Mouse (Mus musculus) kidney, adult 2 months (tissue): ENCODE measurements around the gene Hes1. TPM values are rescaled to one million over a fixed set of nuclear protein-coding genes. Genes with fewer than 3 reads are reported as not detected.
A peak's percentile ranks its signal among the peaks of the same experiment; 100 is the strongest.

Experiments
- DNase-seq: peaks from one replicate; pipeline ENCODE4 v3.0.0; 2021
- H3K27ac ChIP-seq: fragments of 200-500 bp; 2 replicates; pipeline ENCODE4 v1.5.1; 2012; ENCODE audit warnings: low read depth, low read length, control low read depth, inconsistent platforms; ENCODE audit not compliant: insufficient read depth
- H3K27me3 ChIP-seq: fragments of 200-500 bp; replicated peaks from 2 replicates; pipeline ENCODE4 v1.6.1; 2012; ENCODE audit warnings: mild to moderate bottlenecking, moderate library complexity, low read length, inconsistent platforms; ENCODE audit not compliant: control insufficient read depth, insufficient read depth
- H3K36me3 ChIP-seq: fragments of 200-500 bp; 2 replicates; pipeline ENCODE4 v1.6.1; 2012; ENCODE audit warnings: mild to moderate bottlenecking, moderate library complexity, low read length, inconsistent platforms; ENCODE audit not compliant: control insufficient read depth, insufficient read depth
- H3K4me1 ChIP-seq: fragments of 200-500 bp; 2 replicates; pipeline ENCODE4 v1.6.1; 2011; ENCODE audit warnings: low read length; ENCODE audit not compliant: control insufficient read depth, insufficient read depth
- H3K4me3 ChIP-seq: fragments of 200-500 bp; 2 replicates; pipeline ENCODE4 v1.5.1; 2011; ENCODE audit warnings: mild to moderate bottlenecking, low read depth, low read length, control low read depth; ENCODE audit not compliant: insufficient read depth
- CTCF ChIP-seq: fragments of 200-500 bp; conservative IDR thresholded peaks from 2 replicates; pipeline ENCODE4 v1.5.1; 2011; ENCODE audit warnings: low read depth, mild to moderate bottlenecking, control low read depth, low read length, moderate library complexity, mixed read lengths; ENCODE audit not compliant: insufficient read depth, insufficient read length
- POLR2A ChIP-seq: fragments of 200-500 bp; IDR thresholded peaks from one replicate; pipeline ENCODE4 v1.6.1; 2011; ENCODE audit warnings: low read depth, low read length, control low read depth
- WGBS: fragments of 180-500 bp; shearing (Covaris S2); methylation state at CpG from one replicate; pipeline ENCODE4 v1.1.7; 2018; 5-methylcytosine and 5-hydroxymethylcytosine counted together
- polyA plus RNA-seq: library from polyadenylated mRNA; depleted of rRNA; stranded (reverse); fragments of >200 nt; gene quantifications from 2 replicates; pipeline ENCODE4 v1.2.3, GENCODE M21; 2012

The Hes1 gene
- polyA plus RNA-seq, 1 experiment = 54.4 TPM

DNA sequence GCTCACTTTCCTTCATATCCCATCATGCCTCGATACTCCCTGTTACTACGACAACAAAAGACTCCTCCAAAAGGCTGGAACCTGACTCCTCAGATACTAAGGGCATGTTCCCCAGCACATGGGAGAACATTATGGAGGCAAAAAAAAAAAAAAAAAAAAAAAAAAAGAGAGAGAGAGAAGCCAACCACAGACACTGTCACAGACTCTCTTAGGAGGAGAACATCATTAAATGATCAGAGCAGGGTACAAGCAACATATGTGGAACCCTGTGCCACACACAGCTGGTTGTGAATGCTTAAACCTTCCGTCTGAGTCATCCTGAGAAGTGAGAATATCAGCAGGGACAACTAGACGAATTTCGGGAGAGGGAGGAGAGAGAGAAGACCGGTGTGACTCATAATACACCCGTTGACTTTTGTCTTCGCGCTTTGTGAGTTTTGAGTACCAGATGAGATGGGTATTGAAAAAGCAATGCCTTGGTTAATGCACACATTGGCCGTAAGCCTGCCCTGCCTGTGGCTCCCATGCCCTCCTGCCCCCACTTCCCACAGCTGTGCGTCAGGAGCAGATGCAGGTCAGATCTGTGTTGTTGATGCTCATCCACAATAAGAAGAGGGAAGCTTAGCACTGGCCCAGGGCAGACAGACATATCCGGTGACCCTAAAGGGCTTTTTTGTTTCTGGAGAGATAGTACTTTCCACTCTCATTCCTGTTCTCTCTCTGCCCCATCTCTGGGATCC, 34.8 kb upstream of the Hes1 start:
- Histone ChIP-seq H3K27ac (no peak overlapping the region), H3K4me1 (peaks cover 8% of the 10 kb centered on the region; the same call in 1 of the 2 replicates)
- 73% methylated on average over 12 of the region's 12 CpGs for WGBS

DNA sequence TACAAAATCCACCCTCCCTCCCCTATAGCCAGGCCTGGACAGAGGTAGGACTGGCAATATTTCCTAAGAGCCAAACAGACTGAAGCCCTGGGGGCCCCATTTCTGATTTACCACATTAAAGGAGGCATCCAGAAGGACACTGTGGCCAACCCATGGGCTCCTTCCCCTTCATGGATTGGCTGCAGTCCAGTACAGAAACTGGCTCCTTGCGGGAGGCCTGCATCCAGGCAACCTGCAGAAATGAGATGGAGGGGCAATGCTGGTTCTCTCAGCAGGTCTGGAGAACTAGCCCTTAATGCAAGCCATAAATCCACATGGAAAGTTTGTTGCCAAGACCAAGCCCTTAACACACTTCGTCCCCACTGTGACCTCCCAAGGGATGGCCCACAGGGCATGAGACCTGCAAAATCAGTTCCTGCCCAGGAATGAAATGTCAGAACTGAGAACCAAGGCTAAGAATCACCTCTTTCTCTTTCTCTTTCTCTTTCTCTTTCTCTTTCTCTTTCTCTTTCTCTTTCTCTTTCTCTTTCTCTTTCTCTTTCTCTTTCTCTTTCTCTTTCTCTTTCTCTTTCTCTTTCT, 31.8 kb upstream of the Hes1 start:
- Histone ChIP-seq H3K4me1 (peaks cover 23% of the 10 kb centered on the region; the same call in 1 of the 2 replicates), H3K4me3 (no peak overlapping the region), H3K36me3 (no peaks in the 10 kb centered on the region), H3K27me3 (no peaks in the 10 kb centered on the region), H3K27ac (no peak overlapping the region)
- 61% methylated on average over 2 of the region's 2 CpGs for WGBS
- TF ChIP-seq CTCF (no peak), POLR2A (no peak)
- no peak for DNase-seq

More for the DNA sequence above, 34.8 kb upstream of the Hes1 start:
- Histone ChIP-seq H3K4me3 (no peak overlapping the region), H3K27me3 (no peaks in the 10 kb centered on the region), H3K36me3 (no peaks in the 10 kb centered on the region)
- no peak for DNase-seq
- TF ChIP-seq CTCF = no peak
- TF ChIP-seq POLR2A = no peak

DNA sequence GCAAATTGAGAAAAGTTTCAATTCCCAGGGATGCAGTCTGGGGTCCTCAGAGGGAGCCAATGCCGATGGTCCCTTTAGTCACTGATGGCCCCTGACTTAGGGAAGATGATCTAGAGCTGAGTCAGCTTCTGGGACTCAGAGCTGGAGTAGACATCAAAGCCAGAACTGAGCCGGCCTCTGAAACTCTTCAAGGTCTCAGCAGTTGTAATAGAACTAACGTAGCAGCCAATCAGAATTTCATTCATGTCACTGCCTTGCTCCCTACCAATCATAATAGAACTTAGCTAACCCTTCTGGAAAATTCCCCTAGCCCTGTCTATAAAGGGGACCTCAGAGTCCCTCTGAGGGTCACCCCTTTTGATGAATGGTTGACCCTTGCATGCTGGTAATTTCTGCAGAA, 30.8 kb upstream of the Hes1 start:
- H3K27me3 ChIP-seq = no peaks in the 10 kb centered on the region
- H3K4me1 ChIP-seq = peaks cover 23% of the 10 kb centered on the region; the same call in 1 of the 2 replicates
- TF ChIP-seq CTCF = no peak
- no peak for TF ChIP-seq POLR2A
- no peak for DNase-seq
- H3K4me3 ChIP-seq = no peak overlapping the region
- WGBS = 81% methylated on average over 3 of the region's 3 CpGs
- no peak overlapping the region for H3K27ac ChIP-seq
- no peaks in the 10 kb centered on the region for H3K36me3 ChIP-seq

DNA sequence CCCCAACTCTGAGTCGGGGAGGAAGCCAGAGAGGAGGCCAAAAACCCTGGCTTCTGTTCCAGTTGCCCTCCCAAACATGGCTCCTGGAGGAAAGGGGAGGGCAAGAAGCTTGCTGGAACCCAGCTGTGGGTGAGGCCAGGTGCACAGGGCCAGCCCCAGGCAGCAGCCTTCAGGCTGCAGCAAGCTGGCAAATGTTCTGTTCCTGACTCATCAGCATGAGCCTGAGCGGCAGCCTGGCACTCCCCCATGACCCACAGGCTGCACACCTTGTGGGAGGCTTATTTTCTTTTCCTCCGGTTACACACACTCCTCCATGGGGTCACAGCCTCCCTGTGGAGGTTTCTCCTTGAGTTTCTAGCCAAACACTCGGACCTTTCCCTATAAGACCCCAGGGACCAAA, 30.2 kb upstream of the Hes1 start:
- WGBS = 40% methylated on average over 4 of the region's 4 CpGs
- no peak for TF ChIP-seq CTCF
- no peak for TF ChIP-seq POLR2A
- Histone ChIP-seq H3K36me3 (no peaks in the 10 kb centered on the region), H3K4me3 (no peak overlapping the region), H3K27ac (no peak overlapping the region), H3K27me3 (no peaks in the 10 kb centered on the region), H3K4me1 (peaks cover 23% of the 10 kb centered on the region; the same call in 1 of the 2 replicates)
- peak; percentile 42 for DNase-seq

DNA sequence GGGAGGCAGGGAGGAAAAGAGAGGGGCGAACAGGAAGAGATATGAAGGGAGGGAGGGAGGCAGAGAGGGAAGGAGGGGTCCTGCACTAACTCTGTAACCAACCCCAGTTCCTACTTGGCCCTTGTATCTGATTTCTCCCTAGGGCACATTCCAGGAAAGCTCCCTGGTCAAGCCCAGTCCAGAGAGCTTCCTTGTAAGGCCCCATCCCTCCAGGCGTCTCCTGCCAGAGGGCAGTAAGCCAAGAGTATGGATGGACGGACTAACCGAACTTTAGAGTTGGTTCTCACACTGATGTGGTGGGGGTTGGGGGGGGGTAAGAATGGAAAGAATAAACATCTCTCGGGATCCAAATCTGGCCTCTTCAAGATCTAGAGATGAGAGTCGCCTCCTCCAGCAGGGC, 29.7 kb upstream of the Hes1 start:
- no peak overlapping the region for H3K27ac ChIP-seq
- H3K36me3 ChIP-seq = no peaks in the 10 kb centered on the region
- whole genome bisulfite sequencing = 43% methylated on average over 6 of the region's 6 CpGs
- DNase-seq = peak; percentile 86
- H3K4me3 ChIP-seq = no peak overlapping the region
- peaks cover 26% of the 10 kb centered on the region; the same call in 1 of the 2 replicates for H3K4me1 ChIP-seq
- TF ChIP-seq CTCF = no peak
- no peak for TF ChIP-seq POLR2A
- no peaks in the 10 kb centered on the region for H3K27me3 ChIP-seq

DNA sequence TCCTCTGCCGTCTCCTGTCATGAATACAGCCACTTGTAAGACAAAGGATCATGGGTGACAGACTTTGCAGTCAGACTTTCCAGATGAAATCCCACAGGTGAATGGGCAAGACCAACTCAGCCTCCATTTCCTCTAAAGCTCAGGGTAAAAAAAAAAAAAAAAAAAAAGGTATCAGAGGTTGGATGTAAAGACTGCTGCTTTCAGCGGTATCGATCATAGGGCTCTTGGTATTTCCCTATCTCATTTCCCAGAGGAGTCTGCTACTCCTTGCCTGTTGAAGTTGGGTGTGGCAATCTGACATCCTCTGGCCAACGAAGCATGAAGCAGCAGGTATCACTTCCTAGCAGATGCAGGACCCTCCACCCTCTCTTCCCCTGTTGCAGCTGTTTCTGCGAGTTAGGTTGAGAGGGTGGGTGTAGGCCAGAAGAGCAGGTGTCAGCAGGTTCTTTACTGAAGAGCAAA, 29.2 kb upstream of the Hes1 start:
- H3K4me3 ChIP-seq = no peak overlapping the region
- WGBS = 65% methylated on average over 5 of the region's 5 CpGs
- H3K4me1 ChIP-seq = peaks cover 26% of the 10 kb centered on the region; the same call in 1 of the 2 replicates
- no peaks in the 10 kb centered on the region for H3K27me3 ChIP-seq
- no peak for TF ChIP-seq POLR2A
- TF ChIP-seq CTCF = no peak
- no peak overlapping the region for H3K27ac ChIP-seq
- no peaks in the 10 kb centered on the region for H3K36me3 ChIP-seq
- DNase-seq = no peak

DNA sequence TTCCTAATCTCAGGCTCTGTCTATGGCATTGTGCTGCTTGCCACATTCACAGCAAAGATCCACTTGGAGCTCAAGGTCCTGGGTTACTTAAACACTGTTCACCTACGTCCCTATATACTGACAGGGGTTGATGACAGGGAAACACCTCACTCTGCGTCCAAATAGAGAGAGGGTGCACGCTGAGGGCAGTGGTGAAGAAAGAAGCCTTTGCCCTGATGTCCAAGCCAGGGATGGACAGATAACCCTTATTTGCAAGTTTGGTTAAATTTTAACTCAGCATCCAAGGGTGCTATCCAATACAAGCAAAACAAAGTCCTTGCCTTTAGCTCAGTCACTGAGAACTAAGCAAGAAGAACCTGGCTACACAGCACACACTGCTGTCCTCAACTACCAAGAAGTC, 28.1 kb upstream of the Hes1 start:
- Histone ChIP-seq H3K4me3 (no peak overlapping the region), H3K4me1 (peaks cover 26% of the 10 kb centered on the region; the same call in 1 of the 2 replicates), H3K27me3 (no peaks in the 10 kb centered on the region), H3K36me3 (no peaks in the 10 kb centered on the region), H3K27ac (no peak overlapping the region; the same call in 1 of the 2 replicates)
- no peak for TF ChIP-seq CTCF
- TF ChIP-seq POLR2A = no peak
- WGBS = 50% methylated on average over 3 of the region's 3 CpGs
- peak; percentile 86 for DNase-seq
